Mouse (Mus musculus): ENCODE results near the gene Sema4d. TPM values are rescaled to one million over a fixed set of nuclear protein-coding genes. Genes with fewer than 3 reads are reported as not detected.
A peak's percentile ranks its signal among the peaks of the same experiment; 100 is the strongest.

Sema4d gene
- polyA plus RNA-seq, 2 experiments from 2014 or later, result 122 to 152 TPM

GRCm38 (mm10) chr13:51777738-51778274 lies 15.7 kb downstream of the Sema4d start:
- no peak for ATAC-seq

DNA sequence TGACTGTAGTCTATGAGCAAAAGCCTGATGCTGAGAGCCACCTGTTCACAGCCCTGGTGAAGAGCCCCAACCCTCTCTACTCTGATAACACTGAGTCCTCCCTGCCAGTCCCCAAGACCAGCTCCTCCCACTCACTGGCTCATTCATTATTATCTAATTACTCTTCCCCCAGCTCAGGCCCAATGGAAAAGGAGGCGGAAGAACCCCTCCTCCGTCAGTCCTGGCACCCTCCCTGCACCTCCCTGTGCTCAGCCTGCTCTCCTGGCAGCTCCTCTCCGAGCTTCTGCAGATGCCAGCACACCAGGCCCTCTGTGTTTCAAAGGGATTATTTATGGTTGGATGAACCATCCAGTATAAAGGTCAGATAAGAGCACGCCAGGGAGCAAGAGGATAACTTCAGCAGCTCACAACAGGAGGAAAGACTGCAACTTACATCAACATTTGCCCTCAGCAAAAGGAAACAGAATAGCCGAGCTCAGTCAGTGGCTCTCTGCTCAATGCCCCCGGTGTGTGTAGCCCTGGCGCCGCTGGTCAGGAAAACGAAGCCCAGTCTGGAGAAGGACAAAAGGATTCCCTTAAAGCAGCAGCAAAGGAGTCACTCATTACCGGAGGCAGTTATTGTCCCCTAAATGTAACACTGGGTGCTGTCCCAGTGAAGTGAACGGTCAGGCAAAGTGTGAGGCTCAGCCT lies 16.4 kb downstream of the Sema4d start:
- no peak for ATAC-seq

DNA sequence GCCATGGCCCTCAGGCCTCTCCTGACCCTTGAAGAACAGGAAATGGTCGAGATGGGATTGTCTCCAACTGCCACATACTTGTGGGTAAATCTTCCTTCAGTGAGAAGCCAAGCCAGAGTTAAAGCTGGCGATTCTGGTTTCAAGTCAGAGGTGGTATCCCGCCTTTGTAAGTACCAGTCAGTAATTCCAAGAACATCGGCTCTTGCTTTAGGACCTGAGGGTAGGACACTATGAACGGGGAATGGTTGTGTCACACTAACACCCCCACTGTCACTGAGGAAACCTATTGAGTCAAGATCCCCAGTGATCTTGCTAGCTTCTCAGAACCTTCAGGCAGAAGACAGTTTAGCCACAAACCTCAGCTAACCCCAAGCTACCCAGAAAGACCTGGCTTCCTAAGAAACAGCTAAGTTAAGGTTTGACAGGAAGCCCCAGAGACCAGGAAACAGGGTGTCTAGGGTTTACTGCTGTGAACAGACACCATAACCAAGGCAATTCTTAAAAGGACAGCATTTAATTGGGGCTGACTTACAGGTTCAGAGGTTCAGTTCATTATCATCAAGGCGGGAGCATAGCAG lies 17.3 kb downstream of the Sema4d start:
- peak; percentile 70 for ATAC-seq

DNA sequence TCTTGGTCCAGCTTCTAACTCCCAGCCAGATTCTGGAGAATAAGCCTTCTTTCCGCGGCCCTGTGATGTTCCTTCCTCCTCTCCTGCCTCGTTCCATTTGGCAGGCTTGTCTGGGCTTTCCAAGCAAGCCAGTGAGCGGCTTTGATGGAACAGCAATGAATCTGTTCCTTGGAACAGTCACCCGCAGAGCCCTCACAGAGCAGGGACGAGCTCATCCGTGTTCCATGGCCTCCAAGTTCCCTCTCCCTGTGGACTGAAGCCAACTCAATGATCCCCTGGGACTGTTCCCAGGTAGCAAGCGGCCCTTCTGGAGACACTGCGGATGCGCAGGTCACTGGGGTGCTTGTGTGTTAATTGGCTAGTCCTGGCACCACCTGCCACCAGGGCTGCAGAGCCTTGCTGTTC lies 21.7 kb downstream of the Sema4d start:
- no peak for ATAC-seq

- no peak for ATAC-seq
These were observed 22.7 kb downstream of the Sema4d start for GRCm38 (mm10) chr13:51770647-51771427.

DNA sequence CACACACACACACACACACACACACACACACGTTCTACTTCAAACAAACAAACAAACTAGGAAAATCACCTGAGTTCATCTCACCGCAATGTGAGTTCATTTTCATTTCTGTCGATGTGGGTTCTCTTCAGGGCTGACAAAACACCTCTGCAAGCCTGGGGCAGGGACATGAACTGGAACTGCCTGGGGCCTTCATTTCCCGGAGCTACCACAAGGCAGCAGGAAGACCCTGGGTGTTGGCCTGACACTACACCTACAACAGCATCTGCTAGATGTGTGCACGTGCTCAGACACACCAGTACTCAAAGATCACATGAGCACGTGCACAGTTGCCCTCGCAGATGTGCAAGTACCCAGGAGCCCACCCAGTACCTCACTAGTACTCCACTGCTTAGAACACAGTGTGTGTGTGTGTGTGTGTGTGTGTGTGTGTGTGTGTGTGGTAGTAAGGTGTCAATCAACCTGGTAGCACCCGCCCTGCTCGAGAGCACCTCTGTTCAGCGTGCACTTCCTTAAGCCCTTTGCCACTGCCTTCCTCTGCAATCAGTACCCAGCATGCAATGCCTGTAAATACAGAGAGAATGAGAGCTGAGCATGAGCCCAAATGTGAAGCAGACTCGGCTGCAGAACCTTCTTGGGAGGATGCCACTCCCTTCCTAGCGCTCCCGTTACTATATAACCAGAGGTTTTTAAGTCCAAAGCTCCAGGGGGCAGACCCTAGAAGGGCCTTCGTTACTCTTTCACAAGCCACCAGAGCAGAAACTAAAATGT lies 25.4 kb downstream of the Sema4d start:
- peak; percentile 69 for ATAC-seq

GRCm38 (mm10) chr13:51767513-51767912 lies 26.0 kb downstream of the Sema4d start:
- peak; percentile 71 for ATAC-seq

GRCm38 (mm10) chr13:51766756-51767155 lies 26.8 kb downstream of the Sema4d start:
- no peak for ATAC-seq

DNA sequence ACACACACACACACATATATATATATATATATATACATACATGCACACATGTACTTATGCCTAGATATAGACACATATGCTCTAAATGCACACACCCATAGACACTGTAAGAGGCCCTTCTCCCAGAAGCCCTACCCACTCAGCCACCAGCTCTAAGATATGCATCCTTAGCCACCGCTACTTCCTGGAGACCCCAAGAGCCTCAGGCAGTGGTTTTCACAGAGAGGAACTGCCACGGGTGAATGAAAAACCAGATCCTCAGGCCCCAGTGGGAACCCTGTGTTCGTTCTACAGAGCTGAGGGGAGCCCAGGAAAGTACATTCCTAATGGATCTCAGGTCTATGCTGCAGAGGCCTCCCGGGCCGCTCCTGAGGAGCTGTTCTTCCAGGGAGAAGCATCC lies 28.2 kb downstream of the Sema4d start:
- ATAC-seq, result no peak

DNA sequence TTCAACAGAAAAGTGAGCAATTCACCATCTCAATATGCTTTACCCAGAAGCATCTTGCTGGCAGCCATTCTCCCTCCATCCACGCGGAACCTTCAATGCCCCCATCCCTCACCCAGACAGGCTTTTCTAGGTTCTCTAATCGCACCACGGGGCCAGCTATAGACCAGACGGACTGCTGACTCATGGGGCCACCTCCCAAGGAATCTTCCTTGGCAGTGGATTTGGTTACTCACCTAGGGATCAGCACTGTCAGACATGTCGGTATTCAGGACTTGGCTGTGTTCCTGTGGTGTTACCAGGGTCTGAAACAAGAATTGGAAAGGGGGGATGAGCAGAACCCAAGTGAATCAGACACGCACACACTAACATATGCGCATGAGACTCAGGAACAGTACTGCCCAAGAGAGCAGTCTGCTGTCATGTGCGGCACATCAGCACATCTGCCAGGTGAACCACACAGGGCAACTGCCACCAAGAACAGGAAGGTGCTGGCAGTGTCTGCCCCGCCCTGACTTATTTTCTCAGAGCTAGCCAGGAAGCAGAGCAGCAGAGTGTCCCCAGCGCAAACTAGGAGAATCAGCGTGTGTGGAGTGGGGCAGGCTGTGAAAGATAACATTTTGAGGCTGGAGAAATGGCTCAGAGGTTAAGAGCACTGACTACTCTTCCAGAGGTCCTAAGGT lies 30.4 kb downstream of the Sema4d start:
- peak; percentile 57 for ATAC-seq

DNA sequence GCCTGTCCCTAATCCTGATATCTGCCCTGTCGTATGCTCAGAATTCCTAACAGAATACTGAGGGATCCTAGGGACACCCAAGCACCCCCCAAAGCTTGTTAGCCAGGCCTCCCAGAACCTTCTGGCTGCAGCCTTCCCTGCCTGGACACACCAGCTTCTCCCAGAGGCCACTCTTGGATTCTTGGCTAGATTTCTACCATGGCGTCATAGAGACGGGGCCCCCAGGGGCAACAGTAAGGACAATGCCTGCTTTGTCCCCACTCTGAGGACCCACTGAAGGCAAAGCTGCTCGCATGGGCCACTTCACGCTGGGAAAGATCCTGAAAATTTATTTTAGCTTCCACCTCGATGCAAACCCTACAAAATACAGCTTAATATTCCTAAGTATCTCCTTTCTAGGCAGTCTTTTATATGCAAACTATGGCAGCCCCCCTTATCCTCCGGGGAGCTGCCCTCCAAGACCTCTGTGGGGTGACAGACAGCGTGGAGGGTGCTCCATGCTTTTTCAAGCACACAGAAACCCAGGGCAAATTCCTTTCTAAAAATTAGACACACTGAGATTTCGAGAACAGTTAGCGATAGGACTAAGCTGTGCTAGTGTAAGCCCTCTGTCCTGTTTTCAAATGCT lies 32.2 kb downstream of the Sema4d start:
- no peak for ATAC-seq

- no peak for ATAC-seq
These were observed 34.1 kb downstream of the Sema4d start for GRCm38 (mm10) chr13:51759256-51759987.

- ATAC-seq, result no peak
These were observed 35.1 kb downstream of the Sema4d start for GRCm38 (mm10) chr13:51758428-51758827.

GRCm38 (mm10) chr13:51757099-51757498 lies 36.4 kb downstream of the Sema4d start:
- peak; percentile 36 for ATAC-seq

DNA sequence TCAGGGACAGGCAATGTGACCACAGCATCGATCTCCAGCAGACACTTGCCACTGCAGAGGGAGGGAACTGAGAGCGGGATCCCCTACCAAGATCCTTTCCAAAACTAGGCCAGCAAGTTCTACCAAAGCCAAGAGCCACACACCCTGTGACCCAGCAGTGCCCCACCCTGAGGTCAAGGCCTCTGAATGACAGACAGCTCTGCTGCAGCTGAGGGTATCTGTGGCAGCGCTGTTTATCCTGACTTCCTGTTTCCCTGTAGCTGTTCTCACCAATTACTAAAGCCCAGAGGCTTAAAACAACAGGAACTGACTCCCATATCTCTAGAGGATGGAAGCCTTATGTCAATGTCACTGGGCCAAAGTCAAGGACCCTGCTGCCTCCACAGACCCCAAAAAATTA lies 37.0 kb downstream of the Sema4d start:
- ATAC-seq, result peak; percentile 55

GRCm38 (mm10) chr13:51756019-51756418 lies 37.5 kb downstream of the Sema4d start:
- ATAC-seq, result no peak

GRCm38 (mm10) chr13:51755584-51755983 lies 38.0 kb downstream of the Sema4d start:
- ATAC-seq, result no peak

DNA sequence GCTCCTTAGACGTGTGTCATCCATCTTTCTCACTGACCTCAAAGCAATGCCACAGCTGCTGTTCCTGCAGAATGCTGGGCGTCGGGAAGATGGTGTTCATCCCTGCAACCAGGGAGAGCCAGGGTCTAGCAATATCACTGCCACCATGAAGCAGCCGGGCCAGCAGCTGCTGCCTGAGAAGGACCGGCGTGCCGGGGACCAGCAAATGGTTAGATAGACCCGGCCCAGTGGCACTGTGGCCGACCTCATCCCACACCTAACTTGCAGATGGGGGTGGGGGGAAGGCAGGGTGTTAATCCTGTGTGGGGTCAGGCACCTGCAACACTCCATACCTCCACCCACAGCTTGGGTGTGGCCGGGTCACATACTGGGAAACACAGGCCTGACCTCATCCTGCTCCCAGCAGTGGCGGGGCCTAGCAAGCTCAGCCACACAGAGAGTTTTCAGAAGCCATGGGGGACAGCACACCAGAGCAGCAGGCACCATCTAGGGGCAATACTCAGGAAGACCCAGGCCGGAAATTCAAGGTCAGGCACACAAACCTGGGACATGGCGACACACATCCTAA lies 38.9 kb downstream of the Sema4d start:
- no peak for ATAC-seq

GRCm38 (mm10) chr13:51753802-51754444 lies 39.6 kb downstream of the Sema4d start:
- peak; percentile 65 for ATAC-seq

- no peak for ATAC-seq
These were observed 40.4 kb downstream of the Sema4d start for GRCm38 (mm10) chr13:51753168-51753465.
